Mouse (Mus musculus) heart, postnatal 0 days (tissue): ENCODE measurements at regions not wholly inside any gene's neighbourhood (a gene's known extent, or its start where the extent isn't known, plus 50 kb on each side); places are given as distances from the start of the nearest gene placed in this dataset.

ENCODE experiments used
- ATAC-seq: fragments of 200-750 bp; cut with Nextera tagmentation; 2 replicates; pipeline ENCODE4 v1.8.0; 2017; ENCODE audit warnings: low read depth, moderate number of reproducible peaks, moderate library complexity; ENCODE audit not compliant: insufficient read depth
- DNase-seq: peaks from one replicate; pipeline ENCODE4 v3.0.0-alpha.2; 2016; ENCODE audit warnings: low spot score
- H3K27ac ChIP-seq: fragments of 300-500 bp; sonication (generic); 2 replicates; pipeline ENCODE4 v1.5.1; 2014; ENCODE audit warnings: low read depth, mild to moderate bottlenecking
- H3K27me3 ChIP-seq: fragments of 300-500 bp; sonication (generic); 2 replicates; pipeline ENCODE4 v1.6.1; 2014; ENCODE audit warnings: low read length, mixed read lengths; ENCODE audit not compliant: control insufficient read depth, insufficient read depth
- H3K36me3 ChIP-seq: fragments of 300-500 bp; sonication (generic); replicated peaks from 2 replicates; pipeline ENCODE4 v1.6.1; 2014; ENCODE audit warnings: low read length, mixed read lengths; ENCODE audit not compliant: control insufficient read depth, insufficient read depth
- H3K4me1 ChIP-seq: fragments of 300-500 bp; sonication (generic); 2 replicates; pipeline ENCODE4 v1.6.1; 2014; ENCODE audit warnings: antibody characterized with exemption; ENCODE audit not compliant: control insufficient read depth, insufficient read depth
- H3K4me2 ChIP-seq: fragments of 300-500 bp; sonication (generic); 2 replicates; pipeline ENCODE4 v1.6.1; 2014; ENCODE audit warnings: low read depth, mild to moderate bottlenecking, low read length, moderate library complexity
- H3K4me3 ChIP-seq: fragments of 300-500 bp; sonication (generic); 2 replicates; pipeline ENCODE4 v1.5.1; 2014; ENCODE audit warnings: low read depth, low read length
- H3K9ac ChIP-seq: fragments of 300-500 bp; sonication (generic); replicated peaks from 2 replicates; pipeline ENCODE4 v1.6.1; 2014; ENCODE audit warnings: low read depth, low read length, mixed read lengths
- H3K9me3 ChIP-seq: fragments of 300-500 bp; sonication (generic); replicated peaks from 2 replicates; pipeline ENCODE4 v1.6.1; 2016; ENCODE audit warnings: low read length; ENCODE audit not compliant: control insufficient read depth
- CTCF ChIP-seq: IDR thresholded peaks from 2 replicates; pipeline ENCODE4 v1.5.1; 2016; ENCODE audit warnings: antibody characterized with exemption, control low read depth, low read depth
- EP300 ChIP-seq: IDR thresholded peaks from 2 replicates; pipeline ENCODE4 v1.6.1; 2016; ENCODE audit warnings: antibody characterized with exemption, low read depth
- WGBS: fragments of 180-500 bp; shearing (Covaris S2); extraction: QIAGEN DNeasy Blood & Tissue Kit; methylation state at CpG from one replicate; pipeline ENCODE4 v1.1.7; 2014; 5-methylcytosine and 5-hydroxymethylcytosine counted together

GRCm38 (mm10) chr7:70700461-70700860 is 333.9 kb upstream of the Nr2f2 start:
- ATAC-seq = no peak
- Histone ChIP-seq H3K27ac (no peak overlapping the region), H3K4me1 (no peaks in the 10 kb centered on the region), H3K4me2 (no peak overlapping the region), H3K4me3 (no peak overlapping the region), H3K36me3 (no peaks in the 10 kb centered on the region), H3K9me3 (no peaks in the 10 kb centered on the region), H3K9ac (no peak overlapping the region), H3K27me3 (no peaks in the 10 kb centered on the region)
- DNase-seq = no peak
- 75% methylated on average over 4 of the region's 4 CpGs for WGBS
- no peak for TF ChIP-seq EP300
- TF ChIP-seq CTCF = no peak

- H3K4me1 ChIP-seq = no peaks in the 10 kb centered on the region
- H3K9me3 ChIP-seq = no peaks in the 10 kb centered on the region
- no peak for TF ChIP-seq CTCF
- TF ChIP-seq EP300 = no peak
- no peak overlapping the region for H3K4me2 ChIP-seq
- no peak overlapping the region for H3K9ac ChIP-seq
- WGBS = 61% methylated on average over 2 of the region's 2 CpGs
- H3K27ac ChIP-seq = no peak overlapping the region
- no peaks in the 10 kb centered on the region for H3K27me3 ChIP-seq
- no peaks in the 10 kb centered on the region for H3K36me3 ChIP-seq
- no peak overlapping the region for H3K4me3 ChIP-seq
- ATAC-seq (no peak), DNase-seq (no peak)
Observed at GRCm38 (mm10) chr7:70699391-70699790, 332.9 kb upstream of the Nr2f2 start.

GRCm38 (mm10) chr7:70698986-70699385 is 332.5 kb upstream of the Nr2f2 start:
- Histone ChIP-seq H3K27me3 (no peaks in the 10 kb centered on the region), H3K27ac (no peak overlapping the region)

GRCm38 (mm10) chr7:70692160-70692559 is 325.6 kb upstream of the Nr2f2 start:
- WGBS = 64% methylated on average over 4 of the region's 4 CpGs
- Histone ChIP-seq H3K9ac (no peak overlapping the region), H3K9me3 (no peaks in the 10 kb centered on the region), H3K27me3 (no peaks in the 10 kb centered on the region), H3K36me3 (no peaks in the 10 kb centered on the region), H3K27ac (no peak overlapping the region), H3K4me1 (no peaks in the 10 kb centered on the region), H3K4me3 (no peak overlapping the region), H3K4me2 (no peak overlapping the region)
- no peak for ATAC-seq
- DNase-seq = no peak
- TF ChIP-seq EP300 = no peak
- TF ChIP-seq CTCF = no peak

More at GRCm38 (mm10) chr7:70698986-70699385, 332.5 kb upstream of the Nr2f2 start:
- Histone ChIP-seq H3K36me3 (no peaks in the 10 kb centered on the region), H3K4me3 (no peak overlapping the region), H3K4me2 (no peak overlapping the region), H3K9me3 (no peaks in the 10 kb centered on the region), H3K4me1 (no peaks in the 10 kb centered on the region), H3K9ac (no peak overlapping the region)
- no peak for ATAC-seq
- TF ChIP-seq EP300 (no peak), CTCF (no peak)
- DNase-seq = no peak
- WGBS = 64% methylated on average over 2 of the region's 2 CpGs

- H3K27ac ChIP-seq = no peak overlapping the region
- no peak overlapping the region for H3K9ac ChIP-seq
- ATAC-seq = no peak
- H3K27me3 ChIP-seq = no peaks in the 10 kb centered on the region
- H3K4me3 ChIP-seq = no peak overlapping the region
- no peak overlapping the region for H3K4me2 ChIP-seq
- H3K4me1 ChIP-seq = no peaks in the 10 kb centered on the region
- DNase-seq = no peak
- 78% methylated on average over 7 of the region's 7 CpGs for WGBS
- H3K9me3 ChIP-seq = no peaks in the 10 kb centered on the region
- H3K36me3 ChIP-seq = no peaks in the 10 kb centered on the region
- TF ChIP-seq EP300 (no peak), CTCF (no peak)
Observed at GRCm38 (mm10) chr7:70690845-70691244, 324.3 kb upstream of the Nr2f2 start.

GRCm38 (mm10) chr7:70669065-70669464 is 302.5 kb upstream of the Nr2f2 start:
- TF ChIP-seq EP300 (no peak), CTCF (no peak)
- no peaks in the 10 kb centered on the region for H3K9me3 ChIP-seq
- WGBS = 83% methylated on average over 2 of the region's 2 CpGs

More at GRCm38 (mm10) chr7:70669065-70669464, 302.5 kb upstream of the Nr2f2 start:
- Histone ChIP-seq H3K9ac (no peak overlapping the region), H3K27me3 (no peaks in the 10 kb centered on the region), H3K27ac (no peak overlapping the region), H3K4me3 (no peak overlapping the region), H3K4me1 (no peaks in the 10 kb centered on the region), H3K4me2 (no peak overlapping the region), H3K36me3 (no peaks in the 10 kb centered on the region)
- DNase-seq (no peak), ATAC-seq (no peak)
